Mouse (Mus musculus): ENCODE results near the gene Coasy. TPM values are rescaled to one million over a fixed set of nuclear protein-coding genes. Genes with fewer than 3 reads are reported as not detected.

Coasy gene
- polyA plus RNA-seq, 1 experiment = 0.65 TPM

DNA sequence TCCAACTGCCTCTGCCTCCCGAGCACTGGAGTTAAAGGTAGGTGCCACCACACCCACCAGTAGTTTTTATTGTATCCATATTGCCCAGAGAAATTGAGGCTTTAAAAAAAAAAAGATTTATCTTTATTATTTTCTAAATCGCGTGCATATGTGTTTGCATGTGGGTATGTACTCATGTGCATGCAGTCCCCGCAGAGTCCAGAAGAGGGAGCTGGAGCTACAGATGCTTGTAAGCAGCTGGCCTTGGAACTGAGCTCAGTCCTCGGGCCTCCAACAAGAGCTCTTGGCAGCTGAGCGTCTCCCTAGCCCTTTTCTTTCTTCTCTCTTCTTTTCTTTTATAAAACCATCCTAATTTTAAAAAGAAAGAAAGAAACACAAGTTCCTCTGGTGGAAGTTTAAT is 49.3 kb downstream of the Coasy start:
- H3K4me1 ChIP-seq (ENCODE audit: control insufficient read depth) = peaks cover 19% of the 10 kb centered on the region
- peaks cover 9% of the 10 kb centered on the region for H3K27me3 ChIP-seq (ENCODE audit: control insufficient read depth)
- H3K4me3 ChIP-seq (replicated peaks) = no peak overlapping the region
- peaks cover 7% of the 10 kb centered on the region for H3K36me3 ChIP-seq (ENCODE audit: control insufficient read depth)
- TF ChIP-seq TAL1 (IDR thresholded peaks at IDR 0.05; ENCODE audit: low read length) (no peak), GATA1 (IDR thresholded peaks at IDR 0.05; ENCODE audit: low read length) (no peak)
- peaks cover 5% of the 10 kb centered on the region for H3K9me3 ChIP-seq (ENCODE audit: control insufficient read depth, low read length)

DNA sequence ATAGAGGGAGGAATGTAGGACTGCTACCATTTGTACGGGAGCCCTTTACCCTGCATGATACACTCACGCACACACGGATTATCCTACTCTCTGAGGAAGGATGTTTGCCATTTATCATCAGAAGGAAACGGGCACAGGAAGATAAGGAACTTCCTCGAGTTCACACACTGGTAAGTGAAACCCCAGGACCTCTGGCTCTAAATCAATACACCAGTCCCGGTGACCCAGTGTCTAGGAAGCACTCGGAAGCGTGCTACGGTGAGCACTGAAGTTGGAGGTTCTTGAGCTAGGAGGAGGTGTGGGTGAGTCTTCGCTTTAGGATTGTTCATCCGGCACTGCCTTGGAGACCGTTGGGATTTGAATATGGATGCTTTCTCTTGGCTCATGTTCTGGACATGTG is 50.7 kb downstream of the Coasy start:
- TF ChIP-seq TAL1 (IDR thresholded peaks at IDR 0.05; ENCODE audit: low read length) (no peak), GATA1 (IDR thresholded peaks at IDR 0.05; ENCODE audit: low read length) (no peak)
- H3K9me3 ChIP-seq (ENCODE audit: control insufficient read depth, low read length) = peaks cover 2% of the 10 kb centered on the region
- H3K4me3 ChIP-seq (replicated peaks) = no peak overlapping the region
- H3K36me3 ChIP-seq (ENCODE audit: control insufficient read depth) = no peaks in the 10 kb centered on the region
- H3K4me1 ChIP-seq (ENCODE audit: control insufficient read depth) = peaks cover 19% of the 10 kb centered on the region
- H3K27me3 ChIP-seq (ENCODE audit: control insufficient read depth) = peaks cover 17% of the 10 kb centered on the region

DNA sequence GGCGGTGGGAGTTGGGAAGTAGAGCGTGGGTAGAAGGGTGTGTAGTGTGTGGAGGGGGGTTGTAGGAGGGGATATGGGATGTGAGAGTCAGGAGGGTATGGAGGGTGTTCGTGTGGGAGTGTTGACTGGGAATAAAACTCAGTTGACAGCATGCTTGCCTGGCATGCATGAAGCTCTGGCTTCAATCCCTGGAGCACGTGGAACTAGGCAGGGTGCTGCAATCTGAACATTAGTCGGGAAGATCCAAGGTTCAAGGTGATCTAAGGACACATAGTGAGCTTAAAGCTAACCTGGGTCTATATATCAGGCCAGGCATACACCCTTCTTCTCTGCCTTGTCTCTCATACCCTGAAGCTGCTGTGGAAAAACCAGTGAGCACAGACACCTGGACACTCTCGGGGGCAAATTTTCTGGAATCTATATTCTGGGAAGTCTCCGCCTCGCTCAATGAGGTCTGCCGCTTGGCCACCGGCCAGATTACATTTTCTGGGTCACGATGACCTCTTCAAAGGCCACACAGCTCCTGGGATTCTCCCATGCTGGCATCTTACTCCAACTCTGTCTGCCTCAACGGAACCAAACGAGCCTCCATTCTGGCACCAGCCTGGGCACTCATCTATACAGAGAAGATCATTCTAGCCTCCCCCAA is 52.0 kb downstream of the Coasy start:
- Histone ChIP-seq H3K36me3 (ENCODE audit: control insufficient read depth) (no peaks in the 10 kb centered on the region), H3K4me1 (ENCODE audit: control insufficient read depth) (peaks cover 22% of the 10 kb centered on the region), H3K27me3 (ENCODE audit: control insufficient read depth) (peaks cover 25% of the 10 kb centered on the region), H3K9me3 (ENCODE audit: control insufficient read depth, low read length) (peaks cover 2% of the 10 kb centered on the region), H3K4me3 (replicated peaks) (no peak overlapping the region)
- TF ChIP-seq TAL1 (IDR thresholded peaks at IDR 0.05; ENCODE audit: low read length) (no peak), GATA1 (IDR thresholded peaks at IDR 0.05; ENCODE audit: low read length) (no peak)

Other genes with a start within 250 kb of the Coasy start
- 0.67 and 0.90 TPM in 2 replicates for gene Stat5b, start 231.8 kb upstream of the Coasy start, polyA plus RNA-seq (2012)
- gene Stat5a, start 223.2 kb upstream of the Coasy start, polyA plus RNA-seq (2012) = 0.17 and 0.25 TPM in 2 replicates
- 0.96 and 1.2 TPM in 2 replicates for gene Stat3, start 143.0 kb upstream of the Coasy start, polyA plus RNA-seq (2012)
- gene Cavin1, start 111.7 kb upstream of the Coasy start, polyA plus RNA-seq (2012) = 0.08 and 0.23 TPM in 2 replicates
- gene Atp6v0a1, start 73.1 kb upstream of the Coasy start, polyA plus RNA-seq (2012) = 14.0 and 15.4 TPM in 2 replicates
- gene Naglu, start 12.6 kb upstream of the Coasy start, polyA plus RNA-seq (2012) = 0.05 and 0.14 TPM in 2 replicates
- gene Hsd17b1, start 4.2 kb upstream of the Coasy start, polyA plus RNA-seq (2012) = 0.04 and 0.06 TPM in 2 replicates
- gene Mlx, start 4.7 kb downstream of the Coasy start, polyA plus RNA-seq (2012) = 1.4 and 1.7 TPM in 2 replicates
- 3.9 and 5.2 TPM in 2 replicates for gene Psmc3ip, start 12.9 kb downstream of the Coasy start, polyA plus RNA-seq (2012)
- 1.6 and 1.7 TPM in 2 replicates for gene Retreg3, start 37.3 kb downstream of the Coasy start, polyA plus RNA-seq (2012)
- 22.0 and 23.7 TPM in 2 replicates for gene Tubg1, start 37.4 kb downstream of the Coasy start, polyA plus RNA-seq (2012)
- not detected in 2 replicates for gene Tubg2, start 73.3 kb downstream of the Coasy start, polyA plus RNA-seq (2012)
- gene Cntnap1, start 88.0 kb downstream of the Coasy start, polyA plus RNA-seq (2012) = 0.01 TPM in 1 of 2 replicates, not detected in the other
- gene Plekhh3, start 88.8 kb downstream of the Coasy start, polyA plus RNA-seq (2012) = 0.15 and 0.21 TPM in 2 replicates
- gene Ccr10, start 92.9 kb downstream of the Coasy start, polyA plus RNA-seq (2012) = 0.02 TPM in 1 of 2 replicates, not detected in the other
- gene Ezh1, start 143.9 kb downstream of the Coasy start, polyA plus RNA-seq (2012) = 0.71 and 0.74 TPM in 2 replicates
- 0.07 and 0.09 TPM in 2 replicates for gene Ramp2, start 163.5 kb downstream of the Coasy start, polyA plus RNA-seq (2012)
- gene Vps25, start 171.1 kb downstream of the Coasy start, polyA plus RNA-seq (2012) = 16.1 and 19.2 TPM in 2 replicates
- 14.8 and 19.5 TPM in 2 replicates for gene Wnk4, start 178.0 kb downstream of the Coasy start, polyA plus RNA-seq (2012)
- 0.02 TPM in 1 of 2 replicates, not detected in the other for gene Cntd1, start 196.4 kb downstream of the Coasy start, polyA plus RNA-seq (2012)
- 2.2 and 4.5 TPM in 2 replicates for gene Coa3, start 196.5 kb downstream of the Coasy start, polyA plus RNA-seq (2012)
- gene Becn1, start 219.7 kb downstream of the Coasy start, polyA plus RNA-seq (2012) = 17.9 and 19.6 TPM in 2 replicates
- gene Psme3, start 233.6 kb downstream of the Coasy start, polyA plus RNA-seq (2012) = 22.5 and 26.2 TPM in 2 replicates
- 1.9 and 2.8 TPM in 2 replicates for gene Aoc2, start 242.5 kb downstream of the Coasy start, polyA plus RNA-seq (2012)
- gene Aoc3, start 248.0 kb downstream of the Coasy start, polyA plus RNA-seq (2012) = 0.02 and 0.06 TPM in 2 replicates

Data from erythroblast, embryonic 14.5 days (primary cell).